Mouse (Mus musculus): Measurements from ENCODE around the gene Dpm3.

DNA sequence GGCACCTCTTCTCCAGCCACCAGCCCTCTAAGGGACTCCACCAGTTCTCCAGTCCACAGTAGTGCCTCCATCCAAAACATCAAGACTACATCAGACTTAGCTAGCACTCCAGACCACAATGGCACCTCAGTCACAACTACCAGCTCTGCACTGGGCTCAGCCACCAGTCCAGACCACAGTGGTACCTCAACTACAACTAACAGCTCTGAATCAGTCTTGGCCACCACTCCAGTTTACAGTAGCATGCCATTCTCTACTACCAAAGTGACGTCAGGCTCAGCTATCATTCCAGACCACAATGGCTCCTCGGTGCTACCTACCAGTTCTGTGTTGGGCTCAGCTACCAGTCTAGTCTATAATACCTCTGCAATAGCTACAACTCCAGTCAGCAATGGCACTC is 28.6 kb upstream of the Dpm3 start:
- TF ChIP-seq TCF12 (IDR thresholded peaks at IDR 0.05; ENCODE audit: insufficient read depth, poor library complexity, severe bottlenecking) (no peak), POLR2A (IDR thresholded peaks at IDR 0.05; ENCODE audit: insufficient read length, low read depth) (no peak), E2F4 (IDR thresholded peaks at IDR 0.05; ENCODE audit: insufficient read depth) (no peak), USF1 (IDR thresholded peaks at IDR 0.05; ENCODE audit: low read depth) (no peak), CEBPB (IDR thresholded peaks at IDR 0.05; ENCODE audit: insufficient read depth, poor library complexity, severe bottlenecking) (no peak)
